Comparison of ENCODE assay signal across 10 mouse cellular contexts in genomic region chr10:94466313-94466712, GRCm38 (mm10).
DNase-seq lines count a peak whose midpoint lies in the region; ATAC-seq and TF ChIP-seq lines count a peak whose summit lies in the region.
"Had no signal": no experiment of that assay in that cellular context is flagged by ENCODE, and none has a peak within 500 bp of the region (broad histone marks: within the 10 kb centered on the region; RNA-seq: fewer than 3 reads in every experiment).

No protein-coding gene starts in this region.

- DNase-seq in frontal cortex, postnatal 10 days (ENCODE audit: low spot score in 2 of 2) = no peak
- DNase-seq in layer of hippocampus, adult 11-12 months (ENCODE audit: low spot score) = peak; percentile 54
- DNase-seq in layer of hippocampus, adult 9-10 months (ENCODE audit: low spot score) = no peak
- DNase-seq in heart, postnatal 14 days = peak; percentile 36 to 39
- peak; percentile 45 for DNase-seq in lung, postnatal 14 days
- no peak for DNase-seq in forebrain, embryonic 11.5 days (ENCODE audit: low spot score)
- DNase-seq in thymus, adult 2 months = no peak
- DNase-seq: B cell, adult 2 months had no signal

- no peaks in the 10 kb centered on the region for H3K4me1 ChIP-seq in forebrain, embryonic 11.5 days (replicated peaks; ENCODE audit: control insufficient read depth, insufficient read depth, low read length)
- H3K4me1 ChIP-seq in thymus, adult 2 months (replicated peaks; ENCODE audit: control insufficient read depth, insufficient read depth, low read length) = no peaks in the 10 kb centered on the region
- H3K4me1 ChIP-seq: forebrain, embryonic 10.5 days had no signal

- peak; percentile 74 for ATAC-seq in frontal cortex, adult (ENCODE audit: low TSS enrichment)
- no peak for ATAC-seq in forebrain, embryonic 11.5 days (replicated peaks; ENCODE audit: low FRiP score)

- intact Hi-C loops in heart, postnatal 14 days (cut with DNase I) = no loop called here

- no peaks in the 10 kb centered on the region for H3K27me3 ChIP-seq in forebrain, embryonic 11.5 days (ENCODE audit: control insufficient read depth, insufficient read depth, low read length)
- H3K27me3 ChIP-seq in thymus, adult 2 months (ENCODE audit: control insufficient read depth, insufficient read depth, low read length) = no peaks in the 10 kb centered on the region

- no peak for TF ChIP-seq CTCF in thymus, adult 2 months (IDR thresholded peaks at IDR 0.05; ENCODE audit: borderline replicate concordance, control insufficient read depth, extremely low read depth, insufficient read depth, low read length, poor library complexity)

- no peak overlapping the region for H3K4me3 ChIP-seq in forebrain, embryonic 11.5 days (ENCODE audit: low read depth, low read length)
- H3K4me3 ChIP-seq in thymus, adult 2 months (ENCODE audit: control insufficient read depth, insufficient read depth, low read length) = no peak overlapping the region
- H3K4me3 ChIP-seq: forebrain, embryonic 10.5 days had no signal

- TF ChIP-seq POLR2A in thymus, adult 2 months (IDR thresholded peaks at IDR 0.05; ENCODE audit: control insufficient read depth, extremely low read depth, insufficient read depth, low read length, poor library complexity) = no peak

- WGBS in forebrain, embryonic 11.5 days = 83% methylated on average over 7 of the region's 7 CpGs
- WGBS in thymus, adult 2 months = 83% methylated on average over 7 of the region's 7 CpGs

- no peak overlapping the region for H3K27ac ChIP-seq in forebrain, embryonic 11.5 days (ENCODE audit: low read depth, low read length)
- H3K27ac ChIP-seq in thymus, adult 2 months (ENCODE audit: control insufficient read depth, insufficient read depth, low read length) = no peak overlapping the region
- H3K27ac ChIP-seq: forebrain, embryonic 10.5 days had no signal

- H3K9me3 ChIP-seq in forebrain, embryonic 11.5 days (ENCODE audit: control insufficient read depth, low read length) = no peaks in the 10 kb centered on the region
- H3K9me3 ChIP-seq: forebrain, embryonic 10.5 days had no signal

- H3K9ac ChIP-seq in forebrain, embryonic 11.5 days (ENCODE audit: low read length) = no peak overlapping the region

- no peak overlapping the region for H3K4me2 ChIP-seq in forebrain, embryonic 11.5 days (ENCODE audit: low read depth, low read length, severe bottlenecking)

- H3K36me3 ChIP-seq in forebrain, embryonic 11.5 days (ENCODE audit: control insufficient read depth, insufficient read depth, low read length) = no peaks in the 10 kb centered on the region
- no peaks in the 10 kb centered on the region for H3K36me3 ChIP-seq in thymus, adult 2 months (ENCODE audit: control insufficient read depth, insufficient read depth, low read length)
- H3K36me3 ChIP-seq: forebrain, embryonic 10.5 days had no signal

Comparison
In these comparisons a context has a peak if more than half of its experiments do, and no peak if none do; other contexts are left out.
1. DNase-seq: peak in layer of hippocampus, adult 11-12 months (single experiment), heart, postnatal 14 days (2 of 2) and lung, postnatal 14 days (single experiment); none in frontal cortex, postnatal 10 days (0 of 2), layer of hippocampus, adult 9-10 months (single experiment), forebrain, embryonic 11.5 days (single experiment) and thymus, adult 2 months (single experiment).